Mouse (Mus musculus): ENCODE measurements around the gene Yae1d1.
"Not testable (repeated sequence)": the region's sequence is repeated elsewhere in the genome, so short reads cannot be mapped to it uniquely, and the experiment has no call there.

Yae1d1 gene

GRCm38 (mm10) chr13:17992697-17993514 lies at the start of gene Yae1d1:
Gene Yae1d1 (minus strand): TSS chr13:17993349.
- peak; percentile 87 for DNase-seq (ENCODE audit: low read depth)

DNA sequence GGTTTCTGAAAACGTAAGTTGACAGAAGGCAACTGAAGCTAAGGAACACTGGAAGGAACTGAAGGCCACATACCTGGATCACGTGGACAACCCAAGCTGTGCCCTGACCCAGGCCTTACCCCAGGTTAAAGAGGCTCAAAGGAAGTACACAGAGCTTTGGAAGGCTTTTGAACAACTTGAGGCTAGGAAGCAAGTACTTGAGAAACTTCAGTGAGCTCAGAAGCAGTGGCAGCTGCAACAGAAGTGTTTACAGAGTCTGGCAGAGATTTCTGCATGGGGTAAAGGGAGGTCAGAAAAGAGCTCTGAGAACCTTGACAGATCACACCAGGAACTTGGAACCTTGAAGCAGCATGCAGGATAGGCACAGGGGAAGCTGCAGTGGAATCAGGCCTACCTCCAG lies 45.7 kb upstream of the Yae1d1 start:
- no peak for DNase-seq (ENCODE audit: low read depth)

DNA sequence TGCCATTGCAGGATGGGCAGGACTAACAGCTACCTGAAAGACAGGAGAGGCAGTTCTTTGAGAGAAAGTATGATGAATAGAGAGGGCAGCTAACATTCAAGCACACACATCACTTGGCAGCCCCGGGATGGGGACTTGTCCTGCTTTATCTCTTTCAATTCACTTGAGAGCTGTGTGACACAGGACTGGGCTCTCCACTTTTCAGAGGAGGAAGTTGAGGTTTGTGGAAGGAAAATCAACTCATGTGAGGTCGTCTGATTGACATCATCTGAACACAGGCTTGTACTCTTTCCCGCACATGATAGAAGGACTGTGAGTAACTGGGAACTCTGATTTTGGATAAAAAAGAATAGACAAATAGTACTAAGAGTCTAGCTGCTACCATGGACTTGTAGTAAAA lies 23.5 kb upstream of the Yae1d1 start:
- no peak for DNase-seq (ENCODE audit: low read depth)

- no peak for DNase-seq (ENCODE audit: low read depth)
Measured at GRCm38 (mm10) chr13:18013205-18013604, 20.1 kb upstream of the Yae1d1 start.

DNA sequence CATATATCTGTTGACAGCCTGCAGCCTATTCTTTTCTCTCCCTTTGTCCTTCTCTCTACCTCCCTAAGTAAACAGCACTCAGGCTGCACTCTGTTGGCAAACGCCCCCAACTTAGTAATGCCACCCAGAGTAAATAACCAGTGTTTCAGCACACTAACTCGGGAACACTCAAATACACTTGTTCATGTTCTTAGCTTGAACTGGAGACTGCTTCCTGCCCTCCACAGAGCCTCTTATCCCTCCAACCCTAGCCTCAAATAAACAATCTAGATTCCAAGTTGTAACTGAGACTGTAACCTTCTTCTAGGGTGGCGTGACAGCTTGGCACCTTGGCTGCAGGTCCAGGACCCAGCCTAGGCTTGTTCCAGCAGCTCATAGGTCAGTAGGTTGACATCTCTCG lies 17.9 kb upstream of the Yae1d1 start:
- no peak for DNase-seq (ENCODE audit: low read depth)

DNA sequence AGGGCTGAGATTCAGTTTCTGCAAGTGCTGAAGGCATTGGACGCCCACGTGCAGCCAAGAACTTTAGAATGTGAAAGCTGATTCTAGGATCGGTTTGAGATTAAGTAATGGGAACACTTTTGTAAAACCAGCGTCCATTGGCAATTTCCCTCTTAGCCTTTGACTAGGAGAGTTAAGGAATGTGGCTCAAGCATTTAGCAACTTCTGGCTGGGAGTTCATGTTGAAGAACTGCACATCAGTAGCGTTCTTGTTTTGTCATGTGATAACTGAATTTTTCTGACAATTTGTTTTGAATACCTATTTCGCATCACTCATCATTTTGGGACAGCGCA lies 332 bp upstream of the Yae1d1 start:
- DNase-seq (ENCODE audit: low read depth) = no peak

- no peak for DNase-seq (ENCODE audit: low read depth)
Measured at GRCm38 (mm10) chr13:17992009-17992408, 1.1 kb downstream of the Yae1d1 start.

DNA sequence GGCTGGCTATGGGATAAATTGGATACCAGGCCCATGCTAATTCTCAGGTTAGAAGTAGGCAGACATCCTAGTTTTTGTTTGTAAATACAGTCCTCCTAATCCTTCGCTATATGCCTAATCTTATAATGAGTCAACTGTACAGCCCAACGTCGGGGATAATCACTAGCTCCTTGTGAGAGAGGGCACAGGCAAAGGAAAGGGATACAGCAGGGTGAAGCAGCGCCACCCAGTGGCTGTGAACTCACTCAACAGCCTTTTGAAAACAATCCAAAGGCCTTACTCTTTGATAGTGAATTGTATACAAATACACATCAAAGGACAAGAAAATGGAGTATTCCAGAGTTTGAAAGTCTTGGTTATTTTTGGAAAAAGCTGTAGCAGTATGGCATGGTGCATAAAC lies 10.0 kb downstream of the Yae1d1 start:
- DNase-seq (ENCODE audit: low read depth) = peak; percentile 27

DNA sequence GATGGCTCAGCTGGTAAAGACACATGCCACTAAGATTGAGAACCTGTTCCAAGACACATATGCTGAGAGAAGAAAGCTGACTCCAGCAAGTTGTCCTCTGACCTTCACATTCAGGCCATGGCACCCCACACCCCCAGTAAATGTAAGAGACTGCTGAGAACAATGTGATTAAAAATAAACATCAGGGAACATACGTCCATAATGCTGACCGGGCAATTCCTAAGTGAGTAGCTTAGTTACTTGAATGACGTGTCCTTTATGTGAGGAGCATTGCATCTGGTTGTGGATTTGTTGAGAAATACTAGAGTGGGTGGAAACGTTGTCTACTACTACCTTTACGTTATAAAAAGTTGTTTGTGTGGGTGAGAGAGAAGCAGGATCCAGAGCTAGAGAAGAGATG lies 10.5 kb downstream of the Yae1d1 start:
- DNase-seq (ENCODE audit: low read depth) = no peak

DNA sequence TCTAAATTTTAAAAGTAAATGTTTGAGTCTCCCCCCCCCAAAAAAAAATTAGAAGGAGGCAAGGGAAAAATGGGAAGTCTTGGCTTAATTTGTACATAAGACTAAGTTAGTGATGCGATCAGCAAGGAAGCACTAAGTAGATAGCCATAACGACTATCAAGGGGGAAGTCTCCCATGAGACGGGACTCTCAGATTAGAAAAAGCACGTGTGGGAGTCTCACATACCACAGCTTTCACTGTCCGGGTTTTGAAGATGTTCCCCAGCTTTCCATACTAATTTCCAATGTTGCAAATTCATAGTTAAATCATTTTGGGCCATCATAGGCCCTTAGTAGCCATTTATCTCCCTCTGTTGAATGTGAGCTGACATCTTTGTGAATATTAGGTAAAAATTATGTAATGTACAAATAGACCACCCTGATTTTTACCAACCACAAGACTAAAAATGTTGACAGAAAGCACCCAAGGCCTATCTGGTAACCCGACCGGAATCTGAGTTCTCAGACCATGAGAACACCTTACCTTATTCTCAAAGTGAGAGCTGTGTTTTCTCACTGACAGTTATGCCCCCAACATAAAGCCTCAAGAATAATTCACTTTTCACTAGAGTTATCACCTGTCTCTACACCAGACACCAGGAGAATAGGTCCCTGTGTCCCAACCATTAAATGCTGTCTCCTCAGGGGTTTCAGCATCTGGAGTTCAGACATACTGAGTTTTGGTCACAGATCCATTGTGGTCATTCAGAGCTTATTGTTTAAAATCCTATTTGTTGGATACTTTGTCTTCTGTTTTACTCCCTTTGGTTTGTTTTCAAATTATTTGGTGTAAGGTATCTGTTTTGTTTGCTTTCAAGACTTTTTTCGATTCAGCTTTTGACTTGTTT lies 16.1 kb downstream of the Yae1d1 start:
- no peak for DNase-seq (ENCODE audit: low read depth)

DNA sequence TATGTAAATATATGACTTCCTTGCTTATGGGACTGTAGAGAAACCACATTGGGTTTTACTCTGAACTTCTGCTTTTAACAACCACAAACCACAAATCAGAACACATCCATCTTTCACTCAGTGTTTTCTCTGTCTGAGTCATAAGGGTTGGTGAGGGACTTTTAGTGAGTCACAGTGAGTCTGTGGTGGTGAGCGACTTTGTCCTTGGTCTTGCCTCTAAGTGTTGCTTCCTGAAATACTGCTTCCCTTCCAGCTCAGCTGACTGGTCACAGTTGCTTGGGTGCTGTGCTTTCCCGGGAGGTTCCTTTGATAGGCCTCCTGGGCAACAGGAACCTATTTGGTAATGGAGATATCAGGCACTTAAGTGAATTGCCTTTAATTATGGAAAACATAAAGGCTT lies 17.3 kb downstream of the Yae1d1 start:
- no peak for DNase-seq (ENCODE audit: low read depth)

GRCm38 (mm10) chr13:17975457-17975856 lies 17.7 kb downstream of the Yae1d1 start:
- DNase-seq (ENCODE audit: low read depth) = no peak

DNA sequence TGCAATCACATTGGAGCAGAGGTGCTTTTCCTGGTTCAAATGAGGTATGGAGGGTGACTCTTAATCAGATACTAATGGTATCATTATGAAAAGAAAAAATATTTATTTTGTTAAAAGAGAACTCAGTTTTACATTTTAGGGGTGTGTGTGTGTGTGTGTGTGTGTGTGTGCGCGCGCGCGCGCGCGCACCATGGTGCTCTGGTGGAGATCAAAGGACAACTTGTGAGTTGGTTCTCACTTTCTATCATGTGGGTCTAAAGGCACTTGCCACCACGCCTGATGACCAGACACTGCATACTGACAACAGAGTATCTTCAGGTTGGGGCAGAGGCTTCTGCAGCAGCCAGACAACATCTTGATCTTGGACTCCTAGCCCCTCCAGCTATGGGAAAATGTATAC lies 18.4 kb downstream of the Yae1d1 start:
- DNase-seq (ENCODE audit: low read depth) = no peak

DNA sequence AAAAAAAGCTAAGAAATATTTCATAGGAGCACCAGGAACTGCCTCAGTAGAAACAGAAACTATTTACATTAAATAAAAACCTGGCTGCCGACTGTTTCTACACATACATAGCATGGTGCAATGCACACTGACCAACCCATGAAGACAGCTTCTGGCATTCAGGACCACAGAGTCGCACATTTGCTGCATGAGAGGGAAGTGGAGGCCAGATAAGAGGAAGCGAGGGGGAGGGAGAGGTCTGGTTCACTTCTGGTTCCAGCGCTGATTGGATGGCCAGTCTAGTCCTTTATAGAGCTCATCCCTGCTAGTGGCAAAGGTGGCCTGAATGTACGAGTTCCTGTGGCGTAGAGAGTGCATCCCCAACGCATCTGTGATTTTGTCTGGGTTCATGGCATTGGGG lies 32.5 kb downstream of the Yae1d1 start:
- DNase-seq (ENCODE audit: low read depth) = no peak

DNA sequence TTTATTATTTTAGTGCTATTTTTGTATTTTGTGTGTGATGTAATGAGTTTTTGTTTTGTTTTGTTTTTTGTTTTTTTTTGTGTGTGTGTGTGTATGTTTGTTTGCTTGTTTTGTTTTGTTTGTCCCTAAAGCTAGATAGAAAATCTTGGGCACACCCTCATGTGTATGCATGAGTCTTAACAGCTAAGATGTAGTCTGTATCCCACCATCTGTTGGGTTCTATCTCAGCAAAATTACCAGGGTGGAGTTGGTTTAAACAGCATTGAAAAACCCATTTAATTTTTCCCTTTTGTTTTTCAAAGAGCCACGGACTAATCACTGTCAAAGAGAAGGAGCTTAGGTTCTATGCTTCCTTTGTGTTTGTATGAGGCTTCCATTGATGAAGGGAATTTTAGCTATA lies 38.9 kb downstream of the Yae1d1 start:
- no peak for DNase-seq (ENCODE audit: low read depth)

- DNase-seq (ENCODE audit: low read depth) = not testable (repeated sequence)
Measured at GRCm38 (mm10) chr13:17950581-17950980, 42.6 kb downstream of the Yae1d1 start.

- DNase-seq (ENCODE audit: low read depth) = no peak
Measured at GRCm38 (mm10) chr13:17949555-17949954, 43.6 kb downstream of the Yae1d1 start.

DNA sequence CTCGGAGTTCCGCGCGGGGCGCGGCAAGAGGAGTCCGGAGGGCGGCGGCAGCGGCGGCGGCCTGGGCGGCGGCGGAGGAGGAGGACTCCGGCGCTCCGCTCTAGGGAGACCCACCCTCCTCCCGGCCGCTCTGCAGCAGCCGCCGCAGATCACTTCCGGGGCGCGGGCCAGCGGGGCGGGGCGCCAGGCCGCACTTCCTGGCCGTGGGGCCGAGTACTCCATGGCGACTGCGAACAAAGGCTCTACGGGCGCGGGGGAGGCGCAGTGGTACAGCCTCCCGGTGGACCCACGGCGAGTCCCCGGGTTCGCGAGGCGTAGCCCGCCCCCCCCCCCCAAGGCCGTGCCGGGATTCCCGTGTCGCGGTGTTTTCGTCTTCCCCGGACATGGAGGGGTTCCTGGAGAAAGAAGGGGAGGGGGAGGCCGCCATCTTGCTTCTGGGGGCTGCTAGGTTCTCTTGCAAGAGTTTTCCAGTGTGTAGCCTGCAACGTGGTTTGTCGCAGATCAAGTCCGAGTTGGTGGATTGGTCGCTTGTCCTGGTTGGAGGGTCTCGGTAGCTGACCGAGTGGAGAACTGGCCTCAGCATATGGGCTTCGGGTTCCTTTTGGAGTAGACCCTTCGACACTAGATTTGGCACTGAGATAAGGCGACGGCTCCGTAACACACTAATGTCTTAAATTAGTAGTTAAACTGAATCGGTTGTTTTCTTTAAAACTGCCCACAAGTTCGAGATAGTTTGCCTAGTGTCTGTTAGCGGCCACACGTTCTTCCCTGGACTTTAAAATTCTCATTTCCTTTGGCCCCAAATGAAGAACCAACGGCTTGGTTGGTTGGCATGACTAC lies 48.9 kb downstream of the Yae1d1 start, which contains the start of gene Rala:
Gene Rala (minus strand): TSS at position 162 of the 840 bp plus-strand sequence.
- DNase-seq (ENCODE audit: low read depth) = peak; percentile 67

- DNase-seq (ENCODE audit: low read depth) = peak; percentile 13
Measured at GRCm38 (mm10) chr13:17943306-17944077, 49.7 kb downstream of the Yae1d1 start.

- no peak for DNase-seq (ENCODE audit: low read depth)
Measured at GRCm38 (mm10) chr13:17942338-17942737, 50.8 kb downstream of the Yae1d1 start.
